Mouse (Mus musculus) macrophage (primary cell): ENCODE measurements around the gene Heatr9. TPM values are rescaled to one million over a fixed set of nuclear protein-coding genes. Genes with fewer than 3 reads are reported as not detected.

Source experiments
- H3K27ac ChIP-seq: fragments of 350-480 bp; formaldehyde crosslinking; 2 replicates; pipeline ENCODE4 v1.9.0; 2021
- H3K36me3 ChIP-seq: fragments of 350-480 bp; formaldehyde crosslinking; 2 replicates; pipeline ENCODE4 v1.9.0; 2021; ENCODE audit errors: inconsistent target
- H3K4me3 ChIP-seq: fragments of 350-480 bp; formaldehyde crosslinking; 2 replicates; pipeline ENCODE4 v1.9.0; 2021; ENCODE audit errors: inconsistent target
- H3K79me2 ChIP-seq: fragments of 350-480 bp; formaldehyde crosslinking; 2 replicates; pipeline ENCODE4 v1.9.0; 2021; ENCODE audit errors: inconsistent target
- WGBS: methylation state at CpG from one replicate; pipeline ENCODE4 v1.1.7; 2026; ENCODE audit warnings: inconsistent platforms; ENCODE audit not compliant: missing documents; 5-methylcytosine and 5-hydroxymethylcytosine counted together
- polyA plus RNA-seq: library from polyadenylated mRNA; stranded (reverse); fragments of 250-400 nt; gene quantifications from 3 replicates; pipeline ENCODE4 v1.2.4, GENCODE M21; 2018; ENCODE audit warnings: inconsistent platforms

Heatr9 gene
- polyA plus RNA-seq, 1 experiment from 2014 or later, result not detected

GRCm38 (mm10) chr11:83491488-83491887, 30.5 kb downstream of the Heatr9 start:
- peaks cover 13% of the 10 kb centered on the region; the same call in 1 of the 2 replicates for H3K36me3 ChIP-seq
- no peak overlapping the region for H3K4me3 ChIP-seq
- H3K27ac ChIP-seq, result no peak overlapping the region
- H3K79me2 ChIP-seq, result no peaks in the 10 kb centered on the region
- WGBS, result 86% methylated on average over 3 of the region's 4 CpGs

- Histone ChIP-seq H3K79me2 (peaks cover 53% of the 10 kb centered on the region), H3K27ac (peak overlapping the region; percentile 41), H3K4me3 (peak overlapping the region; percentile 83), H3K36me3 (0 out of 2 replicates have a peak, but pooled peaks cover 8% of the 10 kb centered on the region)
- WGBS, result under 1% methylated on average over 49 of the region's 52 CpGs
These were observed 48.5 kb downstream of the Heatr9 start for GRCm38 (mm10) chr11:83473235-83474016.

GRCm38 (mm10) chr11:83472324-83473234, 49.4 kb downstream of the Heatr9 start, which contains the start of gene Taf15:
Gene Taf15 (plus strand): TSS chr11:83473086.
- Histone ChIP-seq H3K79me2 (peaks cover 44% of the 10 kb centered on the region), H3K4me3 (peak within 1 kb of the TSS; percentile 83), H3K36me3 (0 out of 2 replicates have a peak, but pooled peaks cover 8% of the 10 kb centered on the region), H3K27ac (peak within 1 kb of the TSS; percentile 93)
- WGBS, result under 1% methylated on average over 65 of the region's 66 CpGs

GRCm38 (mm10) chr11:83471766-83472165, 50.2 kb downstream of the Heatr9 start:
- Histone ChIP-seq H3K4me3 (no peak overlapping the region; the same call in 1 of the 2 replicates), H3K36me3 (0 out of 2 replicates have a peak, but pooled peaks cover 4% of the 10 kb centered on the region), H3K27ac (peak overlapping the region; percentile 93), H3K79me2 (peaks cover 36% of the 10 kb centered on the region)
- 100% methylated on average over 2 of the region's 2 CpGs for WGBS

- Histone ChIP-seq H3K27ac (no peak overlapping the region), H3K4me3 (no peak overlapping the region), H3K36me3 (no peaks in the 10 kb centered on the region), H3K79me2 (peaks cover 6% of the 10 kb centered on the region)
- 96% methylated on average over 3 of the region's 3 CpGs for WGBS
These were observed 53.2 kb downstream of the Heatr9 start for GRCm38 (mm10) chr11:83468765-83469164.

GRCm38 (mm10) chr11:83467120-83467652, 54.8 kb downstream of the Heatr9 start:
- 32% methylated on average over 11 of the region's 11 CpGs for WGBS
- Histone ChIP-seq H3K36me3 (no peaks in the 10 kb centered on the region), H3K79me2 (no peaks in the 10 kb centered on the region), H3K4me3 (no peak overlapping the region), H3K27ac (no peak overlapping the region)

- H3K27ac ChIP-seq, result no peak overlapping the region
- no peak overlapping the region for H3K4me3 ChIP-seq
- H3K79me2 ChIP-seq, result no peaks in the 10 kb centered on the region
- 67% methylated on average over 2 of the region's 2 CpGs for whole genome bisulfite sequencing
- H3K36me3 ChIP-seq, result no peaks in the 10 kb centered on the region
These were observed 56.0 kb downstream of the Heatr9 start for GRCm38 (mm10) chr11:83465976-83466375.

- no peak within 1 kb of the TSS for H3K27ac ChIP-seq
- H3K4me3 ChIP-seq, result peak within 1 kb of the TSS; percentile 29; the same call in 1 of the 2 replicates
- H3K36me3 ChIP-seq, result no peaks in the 10 kb centered on the region
- no peaks in the 10 kb centered on the region for H3K79me2 ChIP-seq
- 3% methylated on average over 42 of the region's 42 CpGs for WGBS
These were observed 59.2 kb downstream of the Heatr9 start, which contains the start of gene Mmp28 for GRCm38 (mm10) chr11:83462711-83463244. Gene Mmp28 (minus strand): TSS chr11:83463071.

Other genes with a start within 250 kb of the Heatr9 start
- gene Slfn14, start 235.4 kb downstream of the Heatr9 start, polyA plus RNA-seq, result not detected in 3 replicates
- gene Ap2b1, start 223.2 kb downstream of the Heatr9 start, polyA plus RNA-seq, result 70.2 to 81.3 TPM (median 77.0 TPM) in 3 replicates
- 6.9 to 7.9 TPM (median 7.7 TPM) in 3 replicates for gene Pex12, start 219.6 kb downstream of the Heatr9 start, polyA plus RNA-seq
- gene Rasl10b, start 113.0 kb downstream of the Heatr9 start, polyA plus RNA-seq, result 0.09 TPM in 1 of 3 replicates, not detected in the others
- not detected in 3 replicates for gene Gas2l2, start 92.7 kb downstream of the Heatr9 start, polyA plus RNA-seq
- gene 1700020L24Rik, start 84.5 kb downstream of the Heatr9 start, polyA plus RNA-seq, result 0.26 TPM in 1 of 3 replicates, not detected in the others
- 0.13 to 0.46 TPM (median 0.22 TPM) in 3 replicates for gene Mmp28, start 59.1 kb downstream of the Heatr9 start, polyA plus RNA-seq
- gene Taf15, start 49.1 kb downstream of the Heatr9 start, polyA plus RNA-seq, result 57.5 to 132 TPM (median 64.8 TPM) in 3 replicates
- 67.6 to 220 TPM (median 169 TPM) in 3 replicates for gene Ccl5, start 8.3 kb upstream of the Heatr9 start, polyA plus RNA-seq
- 289 to 625 TPM (median 620 TPM) in 3 replicates for gene Ccl9, start 56.5 kb upstream of the Heatr9 start, polyA plus RNA-seq
- gene Ccl6, start 70.9 kb upstream of the Heatr9 start, polyA plus RNA-seq, result 508 to 1,107 TPM (median 907 TPM) in 3 replicates
- not detected in 3 replicates for gene Rpl9-ps1, start 123.4 kb upstream of the Heatr9 start, polyA plus RNA-seq
- 203 to 397 TPM (median 307 TPM) in 3 replicates for gene Ccl3, start 127.2 kb upstream of the Heatr9 start, polyA plus RNA-seq
- gene Ccl4, start 140.4 kb upstream of the Heatr9 start, polyA plus RNA-seq, result 101 to 412 TPM (median 201 TPM) in 3 replicates
- 635 to 1,651 TPM (median 1,108 TPM) in 3 replicates for gene Wfdc17, start 181.8 kb upstream of the Heatr9 start, polyA plus RNA-seq
- gene Wfdc18, start 186.8 kb upstream of the Heatr9 start, polyA plus RNA-seq, result 1.5 to 1.6 TPM in 2 of 3 replicates, not detected in the other
- gene Wfdc21, start 224.8 kb upstream of the Heatr9 start, polyA plus RNA-seq, result 1.2 to 2.7 TPM in 2 of 3 replicates, not detected in the other
- gene Heatr6, start 231.5 kb upstream of the Heatr9 start, polyA plus RNA-seq, result 7.6 to 11.1 TPM (median 8.3 TPM) in 3 replicates